Mouse (Mus musculus): ENCODE data around the gene Rad54l.

Gene Rad54l

GRCm38 (mm10) chr4:116074861-116075620 is 48.4 kb downstream of the Rad54l start, which contains the start of the genes Uqcrh and Lrrc41:
TSS of gene Uqcrh (minus strand) at chr4:116075071.
TSS of gene Lrrc41 (plus strand) at chr4:116075269.
- ATAC-seq (ENCODE audit: insufficient number of reproducible peaks, low FRiP score, low TSS enrichment), result peak; percentile 93

GRCm38 (mm10) chr4:116074145-116074675 is 49.3 kb downstream of the Rad54l start:
- ATAC-seq (ENCODE audit: insufficient number of reproducible peaks, low FRiP score, low TSS enrichment), result no peak

GRCm38 (mm10) chr4:116073146-116073545 is 50.3 kb downstream of the Rad54l start:
- no peak for ATAC-seq (ENCODE audit: insufficient number of reproducible peaks, low FRiP score, low TSS enrichment)

GRCm38 (mm10) chr4:116070116-116070515 is 53.4 kb downstream of the Rad54l start:
- ATAC-seq (ENCODE audit: insufficient number of reproducible peaks, low FRiP score, low TSS enrichment), result no peak

- ATAC-seq (ENCODE audit: insufficient number of reproducible peaks, low FRiP score, low TSS enrichment), result no peak
Observed at GRCm38 (mm10) chr4:116063855-116064254, 59.6 kb downstream of the Rad54l start.

GRCm38 (mm10) chr4:116059012-116059726 is 64.3 kb downstream of the Rad54l start:
- no peak for ATAC-seq (ENCODE audit: insufficient number of reproducible peaks, low FRiP score, low TSS enrichment)

- ATAC-seq (ENCODE audit: insufficient number of reproducible peaks, low FRiP score, low TSS enrichment), result no peak
Observed at GRCm38 (mm10) chr4:116057559-116057958, 65.9 kb downstream of the Rad54l start.

- peak; percentile 90 for ATAC-seq (ENCODE audit: insufficient number of reproducible peaks, low FRiP score, low TSS enrichment)
Observed at GRCm38 (mm10) chr4:116053399-116053961, 70.0 kb downstream of the Rad54l start, which contains the start of gene Nsun4. TSS of gene Nsun4 (minus strand) at chr4:116053876.

GRCm38 (mm10) chr4:116052526-116053293 is 70.8 kb downstream of the Rad54l start:
- no peak for ATAC-seq (ENCODE audit: insufficient number of reproducible peaks, low FRiP score, low TSS enrichment)

GRCm38 (mm10) chr4:116049211-116049610 is 74.3 kb downstream of the Rad54l start:
- ATAC-seq (ENCODE audit: insufficient number of reproducible peaks, low FRiP score, low TSS enrichment), result no peak

- no peak for ATAC-seq (ENCODE audit: insufficient number of reproducible peaks, low FRiP score, low TSS enrichment)
Observed at GRCm38 (mm10) chr4:116048130-116048920, 75.2 kb downstream of the Rad54l start.

GRCm38 (mm10) chr4:116047681-116048080 is 75.8 kb downstream of the Rad54l start:
- ATAC-seq (ENCODE audit: insufficient number of reproducible peaks, low FRiP score, low TSS enrichment), result no peak

- ATAC-seq (ENCODE audit: insufficient number of reproducible peaks, low FRiP score, low TSS enrichment), result no peak
Observed at GRCm38 (mm10) chr4:116046604-116047003, 76.9 kb downstream of the Rad54l start.

All from cerebellum, adult (tissue).